Mouse (Mus musculus) frontal cortex, adult (tissue): ENCODE data around the gene Cxcr4.

Source experiments
- ATAC-seq: cut with Nextera tagmentation; 2 replicates; pipeline ENCODE4 v1.9.2; 2017; ENCODE audit warnings: mild to moderate bottlenecking, moderate library complexity, mixed read lengths; ENCODE audit not compliant: low TSS enrichment

The Cxcr4 gene

GRCm38 (mm10) chr1:128592211-128592741 is at the start of gene Cxcr4:
Gene Cxcr4 (minus strand): TSS chr1:128592293.
- ATAC-seq = peak; percentile 65

- ATAC-seq = no peak
Observed at GRCm38 (mm10) chr1:128639707-128640107, 47.6 kb upstream of the Cxcr4 start.

GRCm38 (mm10) chr1:128637230-128637740 is 45.2 kb upstream of the Cxcr4 start:
- ATAC-seq = no peak

GRCm38 (mm10) chr1:128636258-128637229 is 44.5 kb upstream of the Cxcr4 start:
- ATAC-seq = no peak

GRCm38 (mm10) chr1:128633711-128634379 is 41.8 kb upstream of the Cxcr4 start:
- no peak for ATAC-seq

- ATAC-seq = no peak
Observed at GRCm38 (mm10) chr1:128632522-128632921, 40.4 kb upstream of the Cxcr4 start.

GRCm38 (mm10) chr1:128626144-128626678 is 34.1 kb upstream of the Cxcr4 start:
- no peak for ATAC-seq

GRCm38 (mm10) chr1:128623594-128623887 is 31.4 kb upstream of the Cxcr4 start:
- ATAC-seq = no peak

GRCm38 (mm10) chr1:128622867-128623593 is 30.9 kb upstream of the Cxcr4 start:
- ATAC-seq = no peak

- ATAC-seq = no peak
Observed at GRCm38 (mm10) chr1:128617654-128618310, 25.7 kb upstream of the Cxcr4 start.

- no peak for ATAC-seq
Observed at GRCm38 (mm10) chr1:128616586-128616985, 24.5 kb upstream of the Cxcr4 start.

GRCm38 (mm10) chr1:128615459-128615806 is 23.3 kb upstream of the Cxcr4 start:
- ATAC-seq = no peak

GRCm38 (mm10) chr1:128614653-128615458 is 22.8 kb upstream of the Cxcr4 start:
- no peak for ATAC-seq

GRCm38 (mm10) chr1:128608119-128608518 is 16.0 kb upstream of the Cxcr4 start:
- ATAC-seq = no peak

GRCm38 (mm10) chr1:128607423-128607822 is 15.3 kb upstream of the Cxcr4 start:
- no peak for ATAC-seq

GRCm38 (mm10) chr1:128605794-128606193 is 13.7 kb upstream of the Cxcr4 start:
- no peak for ATAC-seq

- no peak for ATAC-seq
Observed at GRCm38 (mm10) chr1:128602688-128603385, 10.7 kb upstream of the Cxcr4 start.

- ATAC-seq = no peak
Observed at GRCm38 (mm10) chr1:128602018-128602687, 10.1 kb upstream of the Cxcr4 start.

- no peak for ATAC-seq
Observed at GRCm38 (mm10) chr1:128601307-128601706, 9.2 kb upstream of the Cxcr4 start.
